25 mouse cellular contexts compared by ENCODE assay signal in genomic region chr1:171342262-171343207, GRCm38 (mm10). TPM values are rescaled to one million over a fixed set of nuclear protein-coding genes. Genes with fewer than 3 reads are reported as not detected.
DNase-seq lines count a peak whose midpoint lies in the region; ATAC-seq and TF ChIP-seq lines count a peak whose summit lies in the region.
"Had no signal": no experiment of that assay in that cellular context is flagged by ENCODE, and none has a peak within 500 bp of the region (broad histone marks: within the 10 kb centered on the region; RNA-seq: fewer than 3 reads in every experiment).

No protein-coding gene starts in this region.

- no peak overlapping the region for H3K27ac ChIP-seq in kidney, embryonic 14.5 days (ENCODE audit: low read depth, low read length)
- H3K27ac ChIP-seq in testis, adult 2 months (ENCODE audit: control insufficient read depth, insufficient read depth, low read depth, low read length): no peak overlapping the region
- 0 out of 2 replicates have a peak overlapping the region, but pooled peaks have one; percentile 18 for H3K27ac ChIP-seq in stomach, postnatal 0 days (replicated peaks)
- no peak overlapping the region for H3K27ac ChIP-seq in midbrain, embryonic 11.5 days (ENCODE audit: low read depth, low read length)
- H3K27ac ChIP-seq: embryonic facial prominence, embryonic 10.5 days; forebrain, embryonic 10.5 days; hindbrain, embryonic 10.5 days; left cerebral cortex, adult 2 months; limb, embryonic 10.5 days; liver, embryonic 12.5 days; lung, embryonic 15.5 days; midbrain, embryonic 12.5 days had no signal

- peaks cover 16% of the 10 kb centered on the region; the same call in 1 of the 2 replicates for H3K4me1 ChIP-seq in kidney, embryonic 14.5 days (ENCODE audit: control insufficient read depth, insufficient read depth, low read length)
- H3K4me1 ChIP-seq in testis, adult 2 months (ENCODE audit: control insufficient read depth, insufficient read depth, low read length): peaks cover 10% of the 10 kb centered on the region
- no peaks in the 10 kb centered on the region for H3K4me1 ChIP-seq in stomach, postnatal 0 days (replicated peaks; ENCODE audit: control insufficient read depth, insufficient read depth)
- peaks cover 14% of the 10 kb centered on the region for H3K4me1 ChIP-seq in midbrain, embryonic 11.5 days (ENCODE audit: control insufficient read depth, insufficient read depth, low read length)

- no peak for TF ChIP-seq EP300 in stomach, postnatal 0 days (optimal IDR thresholded peaks at IDR 0.05)

- no peak for ATAC-seq in kidney, embryonic 14.5 days (ENCODE audit: low FRiP score, low TSS enrichment)
- peak; percentile 66 for ATAC-seq in stomach, postnatal 0 days (ENCODE audit: low FRiP score, low TSS enrichment)
- no peak for ATAC-seq in midbrain, embryonic 11.5 days (ENCODE audit: low FRiP score)
- ATAC-seq: CD4-positive, CD25-positive, alpha-beta regulatory T cell, adult 4 months; forebrain, embryonic 16.5 days; hindbrain, embryonic 16.5 days; liver, embryonic 12.5 days had no signal

- no peaks in the 10 kb centered on the region for H3K27me3 ChIP-seq in kidney, embryonic 14.5 days (ENCODE audit: control insufficient read depth, insufficient read depth, low read length)
- no peaks in the 10 kb centered on the region for H3K27me3 ChIP-seq in testis, adult 2 months (ENCODE audit: control insufficient read depth, insufficient read depth, low read length)
- no peaks in the 10 kb centered on the region for H3K27me3 ChIP-seq in stomach, postnatal 0 days (ENCODE audit: control insufficient read depth, insufficient read depth, low read length)
- no peaks in the 10 kb centered on the region for H3K27me3 ChIP-seq in midbrain, embryonic 11.5 days (ENCODE audit: control insufficient read depth, insufficient read depth, low read length)
- H3K27me3 ChIP-seq: liver, embryonic 12.5 days; lung, embryonic 15.5 days; midbrain, embryonic 12.5 days had no signal

- 93% methylated on average over 16 of the region's 16 CpGs for WGBS in kidney, embryonic 14.5 days
- WGBS in stomach, postnatal 0 days: 78% methylated on average over 16 of the region's 16 CpGs
- WGBS in midbrain, embryonic 11.5 days: 97% methylated on average over 16 of the region's 16 CpGs

- peak; percentile 40 for DNase-seq in kidney, adult 18-20 months
- no peak for DNase-seq in testis, postnatal 10 days (ENCODE audit: low spot score)
- DNase-seq in kidney, postnatal 14 days: peak; percentile 44
- peak; percentile 45 for DNase-seq in stomach, postnatal 0 days (ENCODE audit: low spot score)
- no peak for DNase-seq in layer of hippocampus, adult 18-20 months (ENCODE audit: low spot score in 2 of 2)
- DNase-seq in midbrain, embryonic 11.5 days (ENCODE audit: low spot score, missing footprints): no peak
- DNase-seq: adrenal gland, postnatal 25 days; cerebellum, adult 9-10 months; gastrocnemius, postnatal 10 days; layer of hippocampus, adult 9-11 months; thymus, postnatal 4 days had no signal

- H3K4me3 ChIP-seq in kidney, embryonic 14.5 days (ENCODE audit: low read length): no peak overlapping the region
- no peak overlapping the region for H3K4me3 ChIP-seq in testis, adult 2 months (ENCODE audit: control insufficient read depth, low read depth, low read length)
- no peak overlapping the region for H3K4me3 ChIP-seq in stomach, postnatal 0 days (ENCODE audit: low read depth, low read length)
- no peak overlapping the region for H3K4me3 ChIP-seq in midbrain, embryonic 11.5 days (ENCODE audit: low read depth, low read length)
- H3K4me3 ChIP-seq: embryonic facial prominence, embryonic 10.5 days; forebrain, embryonic 10.5 days; hindbrain, embryonic 10.5 days; left cerebral cortex, adult 2 months; limb, embryonic 10.5 days; liver, embryonic 12.5 days; lung, embryonic 15.5 days; midbrain, embryonic 12.5 days had no signal

- no peak overlapping the region for H3K9ac ChIP-seq in kidney, embryonic 14.5 days (ENCODE audit: low read depth, low read length)
- H3K9ac ChIP-seq in stomach, postnatal 0 days (ENCODE audit: low read length): no peak overlapping the region
- no peak overlapping the region for H3K9ac ChIP-seq in midbrain, embryonic 11.5 days (ENCODE audit: low read length)
- H3K9ac ChIP-seq: liver, embryonic 12.5 days; lung, embryonic 15.5 days; midbrain, embryonic 12.5 days had no signal

- TF ChIP-seq POLR2A in testis, adult 2 months (IDR thresholded peaks at IDR 0.05; ENCODE audit: control insufficient read depth, low read depth, low read length): 0 out of 2 replicates have a peak, but pooled peaks have one; percentile 26

- no peak for TF ChIP-seq CTCF in testis, adult 2 months (IDR thresholded peaks at IDR 0.05; ENCODE audit: control insufficient read depth, insufficient read depth, insufficient replicate concordance, low read depth, low read length)
- no peak for TF ChIP-seq CTCF in stomach, postnatal 0 days (IDR thresholded peaks at IDR 0.05; ENCODE audit: low read depth)

- H3K9me3 ChIP-seq in kidney, embryonic 14.5 days (ENCODE audit: control insufficient read depth, low read length): peaks cover 6% of the 10 kb centered on the region; the same call in 1 of the 2 replicates
- no peaks in the 10 kb centered on the region for H3K9me3 ChIP-seq in stomach, postnatal 0 days (ENCODE audit: control insufficient read depth, low read length)
- peaks cover 6% of the 10 kb centered on the region; the same call in 1 of the 2 replicates for H3K9me3 ChIP-seq in midbrain, embryonic 11.5 days (ENCODE audit: control insufficient read depth, low read length)
- H3K9me3 ChIP-seq: liver, embryonic 12.5 days had no signal

- H3K36me3 ChIP-seq in kidney, embryonic 14.5 days (ENCODE audit: control insufficient read depth, insufficient read depth, low read length): peaks cover 51% of the 10 kb centered on the region
- peaks cover 4% of the 10 kb centered on the region; the same call in 1 of the 2 replicates for H3K36me3 ChIP-seq in testis, adult 2 months (ENCODE audit: control insufficient read depth, insufficient read depth, low read length)
- H3K36me3 ChIP-seq in stomach, postnatal 0 days (ENCODE audit: control insufficient read depth, insufficient read depth, low read length): peaks cover 18% of the 10 kb centered on the region
- peaks cover 16% of the 10 kb centered on the region; the same call in 1 of the 2 replicates for H3K36me3 ChIP-seq in midbrain, embryonic 11.5 days (ENCODE audit: control insufficient read depth, insufficient read depth, low read length)

- no peak overlapping the region for H3K4me2 ChIP-seq in kidney, embryonic 14.5 days (replicated peaks; ENCODE audit: low read depth, low read length)
- H3K4me2 ChIP-seq in stomach, postnatal 0 days (replicated peaks; ENCODE audit: low read depth): no peak overlapping the region
- no peak overlapping the region for H3K4me2 ChIP-seq in midbrain, embryonic 11.5 days
- H3K4me2 ChIP-seq: heart, embryonic 11.5 days; liver, embryonic 12.5 days; lung, embryonic 15.5 days; midbrain, embryonic 12.5 days had no signal

RNA-seq across cellular contexts. Expression of gene Nit1, which starts 2.9 kb away (rescaled TPM):
- polyA plus RNA-seq in kidney, embryonic 14.5 days (2014; fragmentation: Nextera tagmentation; extraction: Ambion mirVana): 33.7 and 34.5 TPM in 2 replicates
- polyA plus RNA-seq in testis, adult 2 months (2012; rRNA removed): 74.2 and 82.8 TPM in 2 replicates
- polyA plus RNA-seq in stomach, postnatal 0 days (2015; fragmentation: Nextera tagmentation; extraction: Ambion mirVana): 41.7 and 41.8 TPM in 2 replicates
- total RNA-seq in layer of hippocampus, adult 18-20 months (2021): 10 to 100 TPM; 40.9 to 41.5 TPM
- 31.9 and 32.7 TPM in 2 replicates for polyA plus RNA-seq in midbrain, embryonic 11.5 days (2014; fragmentation: Nextera tagmentation; extraction: Ambion mirVana)

RNA-seq across cellular contexts. Expression of gene Pfdn2, which starts 2.9 kb away (rescaled TPM):
- 53.7 and 103 TPM in 2 replicates for polyA plus RNA-seq in kidney, embryonic 14.5 days (2014; fragmentation: Nextera tagmentation; extraction: Ambion mirVana)
- 23.9 and 25.8 TPM in 2 replicates for polyA plus RNA-seq in testis, adult 2 months (2012; rRNA removed)
- 68.8 and 71.1 TPM in 2 replicates for polyA plus RNA-seq in stomach, postnatal 0 days (2015; fragmentation: Nextera tagmentation; extraction: Ambion mirVana)
- total RNA-seq in layer of hippocampus, adult 18-20 months (2021): 100 to 1,000 TPM; 177 to 190 TPM
- polyA plus RNA-seq in midbrain, embryonic 11.5 days (2014; fragmentation: Nextera tagmentation; extraction: Ambion mirVana): 64.8 and 69.8 TPM in 2 replicates

RNA-seq across cellular contexts. Expression of gene Dedd, which starts 13.6 kb away (rescaled TPM):
- 38.8 and 47.1 TPM in 2 replicates for polyA plus RNA-seq in kidney, embryonic 14.5 days (2014; fragmentation: Nextera tagmentation; extraction: Ambion mirVana)
- 158 and 176 TPM in 2 replicates for polyA plus RNA-seq in testis, adult 2 months (2012; rRNA removed)
- 32.8 and 36.3 TPM in 2 replicates for polyA plus RNA-seq in stomach, postnatal 0 days (2015; fragmentation: Nextera tagmentation; extraction: Ambion mirVana)
- 10 to 100 TPM; 40.1 to 40.5 TPM for total RNA-seq in layer of hippocampus, adult 18-20 months (2021)
- polyA plus RNA-seq in midbrain, embryonic 11.5 days (2014; fragmentation: Nextera tagmentation; extraction: Ambion mirVana): 45.1 and 46.7 TPM in 2 replicates

RNA-seq across cellular contexts. Expression of gene Klhdc9, which starts 18.1 kb away (rescaled TPM):
- 2.2 and 2.4 TPM in 2 replicates for polyA plus RNA-seq in kidney, embryonic 14.5 days (2014; fragmentation: Nextera tagmentation; extraction: Ambion mirVana)
- 10.6 and 10.9 TPM in 2 replicates for polyA plus RNA-seq in testis, adult 2 months (2012; rRNA removed)
- polyA plus RNA-seq in stomach, postnatal 0 days (2015; fragmentation: Nextera tagmentation; extraction: Ambion mirVana): 0.86 and 1.2 TPM in 2 replicates
- total RNA-seq in layer of hippocampus, adult 18-20 months (2021): 1 to 10 TPM; 6.0 to 6.1 TPM
- polyA plus RNA-seq in midbrain, embryonic 11.5 days (2014; fragmentation: Nextera tagmentation; extraction: Ambion mirVana): 1.4 and 2.3 TPM in 2 replicates

RNA-seq across cellular contexts. Expression of gene Nectin4, which starts 27.4 kb away (rescaled TPM):
- 1.0 and 2.6 TPM in 2 replicates for polyA plus RNA-seq in kidney, embryonic 14.5 days (2014; fragmentation: Nextera tagmentation; extraction: Ambion mirVana)
- polyA plus RNA-seq in testis, adult 2 months (2012; rRNA removed): 6.5 and 8.5 TPM in 2 replicates
- 45.5 and 48.2 TPM in 2 replicates for polyA plus RNA-seq in stomach, postnatal 0 days (2015; fragmentation: Nextera tagmentation; extraction: Ambion mirVana)
- total RNA-seq in layer of hippocampus, adult 18-20 months (2021): 1 to 10 TPM; 6.3 to 6.7 TPM
- 0.49 and 0.65 TPM in 2 replicates for polyA plus RNA-seq in midbrain, embryonic 11.5 days (2014; fragmentation: Nextera tagmentation; extraction: Ambion mirVana)

Comparison
In these comparisons a context has a peak if more than half of its experiments do, and no peak if none do; other contexts are left out.
1. DNase-seq: peak in kidney, adult 18-20 months (single experiment), kidney, postnatal 14 days (single experiment) and stomach, postnatal 0 days (single experiment); none in testis, postnatal 10 days (single experiment), layer of hippocampus, adult 18-20 months (0 of 2) and midbrain, embryonic 11.5 days (single experiment).